Mouse (Mus musculus): ENCODE results near the gene Neurog1.

DNA sequence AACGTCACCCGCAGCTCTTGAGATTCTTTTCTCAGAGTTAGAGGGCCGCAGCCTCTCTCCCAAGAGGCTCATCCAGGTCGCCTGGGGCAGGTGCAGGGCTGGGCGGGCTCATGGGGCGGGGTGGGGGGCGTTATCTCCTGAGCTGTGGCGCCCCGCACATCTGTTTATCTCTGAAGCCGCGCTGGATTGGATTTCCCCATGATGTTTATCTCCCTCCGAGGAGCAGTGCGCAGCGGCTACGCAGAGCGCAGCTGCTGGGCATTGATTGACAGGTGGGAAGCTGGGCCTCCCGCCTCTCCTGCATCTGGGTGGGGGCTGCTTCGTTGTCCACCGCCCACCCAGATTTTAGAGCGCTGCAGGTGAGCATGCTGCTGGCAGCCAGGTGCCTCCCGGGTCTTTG is 28.3 kb downstream of the Neurog1 start:
- TF ChIP-seq CTCF (conservative IDR thresholded peaks at IDR 0.05; ENCODE audit: insufficient read depth, insufficient read length, low read depth, low read length): no peak
- TF ChIP-seq POLR2A (IDR thresholded peaks at IDR 0.05; ENCODE audit: low read depth, low read length): no peak
